Mouse (Mus musculus): ENCODE measurements around the gene Sbno1.
A peak's percentile ranks its signal among the peaks of the same experiment; 100 is the strongest.
"Not testable (repeated sequence)": the region's sequence is repeated elsewhere in the genome, so short reads cannot be mapped to it uniquely, and the experiment has no call there.

The Sbno1 gene

GRCm38 (mm10) chr5:124425412-124426259, at the start of gene Sbno1:
Sbno1 (minus strand) TSS chr5:124426001.
- peak; percentile 98 for DNase-seq (ENCODE audit: low read depth, low spot score)

GRCm38 (mm10) chr5:124470591-124471171, 44.9 kb upstream of the Sbno1 start:
- no peak for DNase-seq (ENCODE audit: low read depth, low spot score)

GRCm38 (mm10) chr5:124469486-124469885, 43.7 kb upstream of the Sbno1 start:
- DNase-seq (ENCODE audit: low read depth, low spot score) = no peak

GRCm38 (mm10) chr5:124468365-124468764, 42.6 kb upstream of the Sbno1 start:
- no peak for DNase-seq (ENCODE audit: low read depth, low spot score)

GRCm38 (mm10) chr5:124467766-124468165, 42.0 kb upstream of the Sbno1 start:
- DNase-seq (ENCODE audit: low read depth, low spot score) = no peak

GRCm38 (mm10) chr5:124464905-124465304, 39.1 kb upstream of the Sbno1 start:
- DNase-seq (ENCODE audit: low read depth, low spot score) = no peak

- DNase-seq (ENCODE audit: low read depth, low spot score) = no peak
Measured at GRCm38 (mm10) chr5:124463462-124463861, 37.7 kb upstream of the Sbno1 start.

GRCm38 (mm10) chr5:124462297-124463025, 36.7 kb upstream of the Sbno1 start:
- DNase-seq (ENCODE audit: low read depth, low spot score) = no peak

GRCm38 (mm10) chr5:124460922-124461321, 35.1 kb upstream of the Sbno1 start:
- DNase-seq (ENCODE audit: low read depth, low spot score) = not testable (repeated sequence)

- DNase-seq (ENCODE audit: low read depth, low spot score) = no peak
Measured at GRCm38 (mm10) chr5:124456762-124457161, 31.0 kb upstream of the Sbno1 start.

GRCm38 (mm10) chr5:124454082-124454419, 28.2 kb upstream of the Sbno1 start:
- DNase-seq (ENCODE audit: low read depth, low spot score) = no peak

- DNase-seq (ENCODE audit: low read depth, low spot score) = no peak
Measured at GRCm38 (mm10) chr5:124453339-124454081, 27.7 kb upstream of the Sbno1 start.

- no peak for DNase-seq (ENCODE audit: low read depth, low spot score)
Measured at GRCm38 (mm10) chr5:124452494-124453228, 26.9 kb upstream of the Sbno1 start.

- DNase-seq (ENCODE audit: low read depth, low spot score) = no peak
Measured at GRCm38 (mm10) chr5:124450641-124451340, 25.0 kb upstream of the Sbno1 start.

GRCm38 (mm10) chr5:124450051-124450450, 24.2 kb upstream of the Sbno1 start:
- DNase-seq (ENCODE audit: low read depth, low spot score) = no peak

GRCm38 (mm10) chr5:124449494-124449893, 23.7 kb upstream of the Sbno1 start:
- DNase-seq (ENCODE audit: low read depth, low spot score) = no peak

GRCm38 (mm10) chr5:124446301-124446881, 20.6 kb upstream of the Sbno1 start:
- peak; percentile 77 for DNase-seq (ENCODE audit: low read depth, low spot score)

- DNase-seq (ENCODE audit: low read depth, low spot score) = no peak
Measured at GRCm38 (mm10) chr5:124445621-124446293, 20.0 kb upstream of the Sbno1 start.

Data from A20 (cell line).